Mouse (Mus musculus) stomach, postnatal 0 days (tissue): ENCODE data around the gene A4gnt. TPM values are rescaled to one million over a fixed set of nuclear protein-coding genes. Genes with fewer than 3 reads are reported as not detected.

ENCODE experiments used
- ATAC-seq: fragments of 200-750 bp; cut with Nextera tagmentation; 2 replicates; pipeline ENCODE4 v1.8.0; 2017; ENCODE audit not compliant: low FRiP score, low TSS enrichment
- DNase-seq: peaks from one replicate; pipeline ENCODE4 v3.0.0-alpha.2; 2016; ENCODE audit warnings: low spot score
- H3K27ac ChIP-seq: fragments of 300-500 bp; sonication (generic); replicated peaks from 2 replicates; pipeline ENCODE4 v1.5.1; 2014; ENCODE audit warnings: mild to moderate bottlenecking, control low read depth
- H3K27me3 ChIP-seq: fragments of 300-500 bp; sonication (generic); 2 replicates; pipeline ENCODE4 v1.6.1; 2014; ENCODE audit warnings: low read length; ENCODE audit not compliant: control insufficient read depth, insufficient read depth
- H3K36me3 ChIP-seq: fragments of 300-500 bp; sonication (generic); 2 replicates; pipeline ENCODE4 v1.6.1; 2014; ENCODE audit warnings: low read length, mixed read lengths; ENCODE audit not compliant: control insufficient read depth, insufficient read depth
- H3K4me1 ChIP-seq: fragments of 300-500 bp; sonication (generic); replicated peaks from 2 replicates; pipeline ENCODE4 v1.6.1; 2014; ENCODE audit warnings: antibody characterized with exemption; ENCODE audit not compliant: control insufficient read depth, insufficient read depth
- H3K4me2 ChIP-seq: fragments of 300-500 bp; sonication (generic); replicated peaks from 2 replicates; pipeline ENCODE4 v1.6.1; 2014; ENCODE audit warnings: low read depth, mild to moderate bottlenecking, control low read depth, moderate library complexity
- H3K4me3 ChIP-seq: fragments of 300-500 bp; sonication (generic); 2 replicates; pipeline ENCODE4 v1.5.1; 2014; ENCODE audit warnings: low read depth, low read length, control low read depth
- H3K9ac ChIP-seq: fragments of 300-500 bp; sonication (generic); 2 replicates; pipeline ENCODE4 v1.6.1; 2014; ENCODE audit warnings: mild to moderate bottlenecking, low read length, control low read depth, mixed read lengths
- H3K9me3 ChIP-seq: fragments of 300-500 bp; sonication (generic); 2 replicates; pipeline ENCODE4 v1.6.1; 2016; ENCODE audit warnings: low read length; ENCODE audit not compliant: control insufficient read depth
- CTCF ChIP-seq: IDR thresholded peaks from 2 replicates; pipeline ENCODE4 v1.5.1; 2016; ENCODE audit warnings: antibody characterized with exemption, low read depth, mild to moderate bottlenecking, moderate library complexity
- EP300 ChIP-seq: optimal IDR thresholded peaks from 2 replicates; pipeline ENCODE3; 2016; ENCODE audit warnings: antibody characterized with exemption
- WGBS: fragments of 180-500 bp; shearing (Covaris S2); extraction: QIAGEN DNeasy Blood & Tissue Kit; methylation state at CpG from one replicate; pipeline ENCODE4 v1.1.7; 2014; 5-methylcytosine and 5-hydroxymethylcytosine counted together
- polyA plus RNA-seq: library from polyadenylated mRNA; unstranded; fragments of >200 nt; fragmentation: Nextera tagmentation; extraction: Ambion mirVana; gene quantifications from 2 replicates; pipeline ENCODE4 v1.2.1, GENCODE M21; 2015

The A4gnt gene
- polyA plus RNA-seq, 1 experiment from 2014 or later, result 4.5 TPM

DNA sequence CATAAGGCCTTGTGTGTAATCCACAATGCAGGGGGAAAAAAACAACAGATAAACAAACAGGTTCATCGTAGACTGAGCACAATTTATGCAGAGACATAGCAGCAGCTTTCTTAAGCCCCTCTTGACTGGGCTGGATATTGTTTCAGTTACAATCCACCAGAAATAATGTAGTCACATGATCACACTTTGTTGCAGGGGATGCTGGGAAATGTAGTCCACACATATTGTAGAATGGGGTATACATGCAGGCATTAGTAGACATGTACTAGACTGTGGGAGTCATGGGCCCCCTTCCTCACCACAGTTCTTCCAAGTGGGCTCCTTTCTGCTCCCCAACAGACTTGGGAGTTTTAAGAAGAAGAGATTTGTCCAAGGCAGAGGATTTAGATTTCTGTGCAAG, 24.5 kb downstream of the A4gnt start:
- no peak for DNase-seq
- no peak for ATAC-seq
- Histone ChIP-seq H3K9me3 (no peaks in the 10 kb centered on the region), H3K4me2 (no peak overlapping the region), H3K4me3 (no peak overlapping the region), H3K4me1 (no peaks in the 10 kb centered on the region), H3K9ac (no peak overlapping the region), H3K27me3 (no peaks in the 10 kb centered on the region), H3K27ac (no peak overlapping the region), H3K36me3 (peaks cover 2% of the 10 kb centered on the region; the same call in 1 of the 2 replicates)
- WGBS, result 76% methylated on average over 1 of the region's 1 CpGs
- TF ChIP-seq EP300, result no peak
- TF ChIP-seq CTCF, result no peak

DNA sequence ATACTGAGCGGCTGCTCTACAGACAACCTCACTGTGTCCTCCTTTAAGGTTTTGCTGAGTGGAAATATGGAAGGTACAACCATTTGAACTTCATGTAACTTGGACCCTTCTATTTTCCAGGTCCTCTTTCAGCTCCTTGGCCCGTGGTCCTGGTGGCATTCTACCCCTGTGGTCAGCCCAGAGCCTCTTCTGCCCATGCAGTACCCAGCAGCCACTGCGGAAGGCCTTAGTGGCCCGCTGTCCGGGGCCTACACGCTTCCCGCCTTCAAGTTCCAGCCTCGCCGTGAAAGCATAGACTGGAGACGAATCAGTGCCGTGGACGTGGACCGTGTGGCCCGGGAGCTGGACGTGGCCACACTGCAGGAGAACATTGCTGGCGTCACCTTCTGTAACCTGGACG, 24.9 kb downstream of the A4gnt start:
- H3K36me3 ChIP-seq, result peaks cover 2% of the 10 kb centered on the region; the same call in 1 of the 2 replicates
- WGBS, result 95% methylated on average over 17 of the region's 17 CpGs

DNA sequence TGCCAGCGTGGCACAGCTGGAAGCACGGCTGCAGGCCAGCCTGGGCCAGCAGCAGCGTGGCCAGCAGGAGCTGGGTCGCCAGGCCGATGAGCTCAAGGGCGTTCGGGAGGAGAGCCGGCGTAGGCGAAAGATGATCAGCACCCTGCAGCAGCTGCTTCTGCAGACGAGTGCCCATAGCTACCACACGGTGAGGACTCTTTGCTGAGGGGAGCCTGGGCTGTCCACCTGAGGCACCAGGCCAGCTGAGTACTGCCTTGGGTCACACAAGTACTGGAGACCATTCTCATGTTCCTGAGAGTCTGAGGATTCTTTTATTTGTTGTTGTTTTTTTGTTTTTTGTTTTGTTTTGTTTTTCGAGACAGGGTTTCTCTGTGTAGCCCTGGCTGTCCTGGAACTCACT, 25.4 kb downstream of the A4gnt start:
- ATAC-seq (no peak), DNase-seq (no peak)
- no peak overlapping the region for H3K27ac ChIP-seq
- H3K4me2 ChIP-seq, result no peak overlapping the region
- H3K4me1 ChIP-seq, result no peaks in the 10 kb centered on the region
- no peaks in the 10 kb centered on the region for H3K27me3 ChIP-seq
- H3K4me3 ChIP-seq, result no peak overlapping the region
- no peak for TF ChIP-seq EP300
- TF ChIP-seq CTCF, result no peak
- no peak overlapping the region for H3K9ac ChIP-seq
- WGBS, result 93% methylated on average over 13 of the region's 13 CpGs
- H3K9me3 ChIP-seq, result no peaks in the 10 kb centered on the region
- H3K36me3 ChIP-seq, result peaks cover 2% of the 10 kb centered on the region; the same call in 1 of the 2 replicates

More for the DNA sequence above, 24.9 kb downstream of the A4gnt start:
- Histone ChIP-seq H3K4me1 (no peaks in the 10 kb centered on the region), H3K9me3 (no peaks in the 10 kb centered on the region), H3K4me2 (no peak overlapping the region), H3K27ac (no peak overlapping the region), H3K27me3 (no peaks in the 10 kb centered on the region), H3K9ac (no peak overlapping the region), H3K4me3 (no peak overlapping the region)
- DNase-seq, result no peak
- TF ChIP-seq CTCF (no peak), EP300 (no peak)
- no peak for ATAC-seq

DNA sequence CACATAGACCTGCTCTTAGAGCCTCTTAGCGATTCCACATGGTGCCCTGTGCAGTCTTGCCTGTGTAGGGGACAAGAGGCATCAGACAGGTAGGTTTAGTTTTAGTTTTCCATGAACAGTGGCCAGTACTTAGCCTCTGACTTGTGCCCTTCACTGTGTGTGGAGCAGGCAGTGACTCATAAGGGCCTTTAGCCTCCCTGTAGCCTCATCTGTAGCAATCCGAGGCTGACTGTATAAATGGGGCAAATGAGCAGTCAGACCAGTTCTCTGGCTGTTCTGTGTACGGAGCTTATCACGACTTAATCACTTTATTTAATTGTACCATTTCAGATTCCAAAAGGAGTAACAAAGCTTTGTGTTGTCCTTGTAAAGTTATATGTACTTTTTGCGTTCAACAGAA, 27.7 kb downstream of the A4gnt start:
- H3K27ac ChIP-seq, result peak overlapping the region; percentile 92
- H3K9ac ChIP-seq, result no peak overlapping the region
- no peak overlapping the region for H3K4me3 ChIP-seq
- H3K27me3 ChIP-seq, result no peaks in the 10 kb centered on the region
- peaks cover under 1% of the 10 kb centered on the region; the same call in 1 of the 2 replicates for H3K36me3 ChIP-seq
- no peak overlapping the region for H3K4me2 ChIP-seq
- no peaks in the 10 kb centered on the region for H3K9me3 ChIP-seq
- 62% methylated on average over 5 of the region's 5 CpGs for WGBS
- ATAC-seq, result peak; percentile 98
- no peak for TF ChIP-seq CTCF
- TF ChIP-seq EP300, result no peak
- peak; percentile 76 for DNase-seq
- no peaks in the 10 kb centered on the region for H3K4me1 ChIP-seq

DNA sequence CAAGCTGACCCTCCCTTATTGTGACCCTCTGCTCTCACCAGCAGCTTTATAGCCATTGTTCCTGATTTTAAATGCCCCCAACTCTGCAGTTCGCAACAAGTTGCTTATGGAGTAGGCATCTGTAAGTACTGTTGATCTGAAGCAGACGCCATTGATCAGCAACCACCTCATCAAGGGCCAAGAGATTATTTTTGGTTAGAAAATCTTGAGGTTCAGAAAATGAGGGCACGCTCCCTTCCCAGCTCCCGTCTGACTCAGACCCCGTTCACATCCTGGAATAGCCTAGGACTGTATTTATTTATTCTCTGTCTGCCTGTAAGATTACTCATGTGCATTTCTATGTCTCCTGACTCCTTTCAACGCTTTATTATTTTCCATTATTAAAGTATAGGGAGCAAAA, 33.1 kb downstream of the A4gnt start:
- H3K36me3 ChIP-seq, result peaks cover 8% of the 10 kb centered on the region
- 82% methylated on average over 6 of the region's 6 CpGs for WGBS
- no peak overlapping the region for H3K4me2 ChIP-seq
- no peak overlapping the region for H3K27ac ChIP-seq
- no peak for ATAC-seq
- no peak overlapping the region for H3K4me3 ChIP-seq
- H3K9me3 ChIP-seq, result no peaks in the 10 kb centered on the region
- no peaks in the 10 kb centered on the region for H3K4me1 ChIP-seq
- DNase-seq, result no peak
- H3K27me3 ChIP-seq, result no peaks in the 10 kb centered on the region
- H3K9ac ChIP-seq, result no peak overlapping the region
- TF ChIP-seq EP300 (no peak), CTCF (no peak)

- H3K36me3 ChIP-seq, result peaks cover 13% of the 10 kb centered on the region
- H3K27ac ChIP-seq, result no peak overlapping the region
- DNase-seq, result no peak
- no peak overlapping the region for H3K4me2 ChIP-seq
- ATAC-seq, result no peak
- no peaks in the 10 kb centered on the region for H3K9me3 ChIP-seq
- 77% methylated on average over 6 of the region's 6 CpGs for WGBS
- TF ChIP-seq CTCF (no peak), EP300 (no peak)
- H3K4me3 ChIP-seq, result no peak overlapping the region
- H3K4me1 ChIP-seq, result no peaks in the 10 kb centered on the region
- no peak overlapping the region for H3K9ac ChIP-seq
- no peaks in the 10 kb centered on the region for H3K27me3 ChIP-seq
These were observed 33.8 kb downstream of the A4gnt start for GRCm38 (mm10) chr9:99646102-99646501.
